Mouse (Mus musculus) heart, embryonic 14.5 days (tissue): ENCODE measurements around the gene Six1. TPM values are rescaled to one million over a fixed set of nuclear protein-coding genes. Genes with fewer than 3 reads are reported as not detected.

ENCODE experiments used
- ATAC-seq: fragments of 200-750 bp; cut with Nextera tagmentation; 2 replicates; pipeline ENCODE4 v1.8.0; 2017; ENCODE audit warnings: low read depth, moderate TSS enrichment; ENCODE audit not compliant: insufficient number of reproducible peaks, insufficient read depth, low FRiP score
- H3K27ac ChIP-seq, 2 experiments: fragments of 200-500 bp in 1 of 2; fragments of 300-500 bp in 1 of 2; sonication (generic) in 1 of 2; replicated peaks in 1 of 2; 2 replicates each; pipeline ENCODE4 v1.5.1; 2012 to 2014; ENCODE audit warnings: low read depth in 2 of 2, low read length in 2 of 2, control low read depth in 1 of 2, mild to moderate bottlenecking in 1 of 2, mixed read lengths in 1 of 2; ENCODE audit not compliant: control insufficient read depth in 1 of 2, insufficient read depth in 1 of 2
- H3K27me3 ChIP-seq: fragments of 300-500 bp; sonication (generic); 2 replicates; pipeline ENCODE4 v1.6.1; 2014; ENCODE audit warnings: mild to moderate bottlenecking, low read length, control low read depth; ENCODE audit not compliant: control insufficient read depth, insufficient read depth
- H3K36me3 ChIP-seq: fragments of 300-500 bp; sonication (generic); 2 replicates; pipeline ENCODE4 v1.6.1; 2014; ENCODE audit warnings: mild to moderate bottlenecking, control low read depth, low read length, mixed read lengths; ENCODE audit not compliant: control insufficient read depth, insufficient read depth
- H3K4me1 ChIP-seq, 2 experiments: fragments of 200-500 bp in 1 of 2; fragments of 300-500 bp in 1 of 2; sonication (generic) in 1 of 2; 2 replicates each; pipeline ENCODE4 v1.6.1; 2012 to 2014; ENCODE audit warnings: low read length in 2 of 2, control low read depth in 1 of 2, mixed read lengths in 1 of 2; ENCODE audit not compliant: control insufficient read depth in 2 of 2, insufficient read depth in 2 of 2
- H3K4me2 ChIP-seq: fragments of 300-500 bp; sonication (generic); 2 replicates; pipeline ENCODE4 v1.6.1; 2014; ENCODE audit warnings: mild to moderate bottlenecking, low read length
- H3K4me3 ChIP-seq, 2 experiments: fragments of 200-500 bp in 1 of 2; fragments of 300-500 bp in 1 of 2; sonication (generic) in 1 of 2; 2 replicates each; pipeline ENCODE4 v1.5.1; 2012 to 2014; ENCODE audit warnings: low read length in 2 of 2, mild to moderate bottlenecking in 2 of 2, control low read depth in 1 of 2, low read depth in 1 of 2, moderate library complexity in 1 of 2; ENCODE audit not compliant: control insufficient read depth in 1 of 2, insufficient read depth in 1 of 2
- H3K9ac ChIP-seq: fragments of 300-500 bp; sonication (generic); 2 replicates; pipeline ENCODE4 v1.6.1; 2014; ENCODE audit warnings: mild to moderate bottlenecking, low read length
- H3K9me3 ChIP-seq: fragments of 300-500 bp; sonication (generic); 2 replicates; pipeline ENCODE4 v1.6.1; 2016; ENCODE audit warnings: low read length, control low read depth; ENCODE audit not compliant: control insufficient read depth
- WGBS: fragments of 180-500 bp; shearing (Covaris S2); extraction: QIAGEN DNeasy Blood & Tissue Kit; methylation state at CpG from one replicate; pipeline ENCODE4 v1.1.7; 2014; 5-methylcytosine and 5-hydroxymethylcytosine counted together
- polyA plus RNA-seq: library from polyadenylated mRNA; unstranded; fragments of >200 nt; fragmentation: Nextera tagmentation; extraction: Ambion mirVana; gene quantifications from 2 replicates; pipeline ENCODE4 v1.2.1, GENCODE M21; 2014

Six1 gene
- polyA plus RNA-seq, 1 experiment from 2014 or later: 0.27 TPM

DNA sequence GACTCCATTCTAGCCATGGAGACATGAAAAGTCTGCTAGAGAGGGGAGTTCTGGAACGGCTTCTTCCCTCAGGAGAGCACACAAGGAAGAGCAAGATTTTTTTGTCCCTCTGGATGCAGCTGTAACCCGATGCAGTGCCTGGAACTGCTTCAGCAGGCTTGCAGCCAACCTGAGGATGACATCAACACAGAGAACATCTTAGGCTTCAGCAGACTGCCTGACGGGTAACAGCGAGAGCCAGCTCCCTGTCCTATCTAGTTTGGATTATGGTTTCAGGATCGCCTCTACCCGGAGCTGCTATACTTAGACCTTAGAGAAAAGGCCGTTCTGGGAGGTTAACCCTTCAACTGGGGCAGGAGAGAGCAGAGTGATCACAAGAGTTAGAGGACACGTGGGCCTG, 28.2 kb downstream of the Six1 start:
- Histone ChIP-seq H3K27ac (no peak overlapping the region), H3K9ac (no peak overlapping the region), H3K27me3 (no peaks in the 10 kb centered on the region), H3K4me3 (no peak overlapping the region), H3K4me2 (peak overlapping the region; percentile 8; the same call in 1 of the 2 replicates), H3K9me3 (no peaks in the 10 kb centered on the region), H3K4me1 (peaks cover 0 to 2% of the 10 kb centered on the region in 2 experiments; a peak in 2 of 4 replicates), H3K36me3 (no peaks in the 10 kb centered on the region)
- WGBS: 17% methylated on average over 8 of the region's 8 CpGs
- ATAC-seq: peak; percentile 39; the same call in 1 of the 2 replicates

DNA sequence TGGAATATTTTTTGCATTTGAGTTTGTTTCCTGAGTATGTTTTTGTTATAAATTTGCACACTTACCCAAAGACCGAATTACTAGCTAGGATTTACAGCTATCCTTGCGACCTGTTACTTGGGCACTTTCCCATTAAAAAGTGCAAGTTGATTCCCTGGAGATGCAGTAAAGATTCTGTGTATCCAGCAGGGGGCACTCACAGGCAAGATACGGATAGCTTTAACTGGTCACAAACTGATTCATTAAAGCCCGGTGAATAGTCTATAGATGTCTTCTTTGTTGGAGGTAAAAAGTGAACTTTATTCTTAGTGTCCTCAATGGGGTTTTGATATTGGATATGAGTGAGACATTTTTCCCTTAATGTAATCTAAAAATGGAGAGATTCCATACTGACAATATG, 32.7 kb downstream of the Six1 start:
- no peak overlapping the region for H3K9ac ChIP-seq
- WGBS: 8% methylated on average over 4 of the region's 4 CpGs
- H3K4me3 ChIP-seq: no peak overlapping the region
- no peaks in the 10 kb centered on the region for H3K9me3 ChIP-seq
- no peaks in the 10 kb centered on the region for H3K27me3 ChIP-seq
- H3K36me3 ChIP-seq: no peaks in the 10 kb centered on the region
- no peak overlapping the region for H3K27ac ChIP-seq
- H3K4me2 ChIP-seq: no peak overlapping the region
- ATAC-seq: no peak
- H3K4me1 ChIP-seq: peaks cover 0 to 2% of the 10 kb centered on the region in 2 experiments; a peak in 2 of 4 replicates

DNA sequence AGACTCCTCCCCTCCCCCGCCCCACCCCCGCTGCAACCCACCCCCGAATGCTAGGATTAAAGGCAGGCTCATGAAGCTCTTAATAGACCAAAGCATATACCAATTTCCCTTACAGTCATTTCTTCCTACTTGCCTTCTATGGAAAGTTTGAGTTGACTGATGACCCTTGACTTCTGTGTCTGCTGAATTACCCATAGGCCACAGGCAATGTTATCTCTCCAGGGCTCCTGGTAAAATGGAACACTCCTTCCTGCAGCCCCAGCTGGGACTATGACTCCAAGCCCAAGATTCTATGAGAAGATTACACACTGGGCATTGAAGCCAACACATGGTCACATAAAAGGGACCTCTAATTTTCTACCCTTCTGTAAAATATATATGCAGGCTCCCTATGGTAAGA, 33.3 kb downstream of the Six1 start:
- peaks cover 0 to 1% of the 10 kb centered on the region in 2 experiments; a peak in 1 of 4 replicates for H3K4me1 ChIP-seq
- no peak overlapping the region for H3K4me2 ChIP-seq
- H3K27ac ChIP-seq: no peak overlapping the region
- no peak overlapping the region for H3K4me3 ChIP-seq
- H3K36me3 ChIP-seq: no peaks in the 10 kb centered on the region
- no peak overlapping the region for H3K9ac ChIP-seq
- no peaks in the 10 kb centered on the region for H3K27me3 ChIP-seq
- H3K9me3 ChIP-seq: no peaks in the 10 kb centered on the region
- WGBS: 26% methylated on average over 3 of the region's 3 CpGs
- ATAC-seq: no peak

DNA sequence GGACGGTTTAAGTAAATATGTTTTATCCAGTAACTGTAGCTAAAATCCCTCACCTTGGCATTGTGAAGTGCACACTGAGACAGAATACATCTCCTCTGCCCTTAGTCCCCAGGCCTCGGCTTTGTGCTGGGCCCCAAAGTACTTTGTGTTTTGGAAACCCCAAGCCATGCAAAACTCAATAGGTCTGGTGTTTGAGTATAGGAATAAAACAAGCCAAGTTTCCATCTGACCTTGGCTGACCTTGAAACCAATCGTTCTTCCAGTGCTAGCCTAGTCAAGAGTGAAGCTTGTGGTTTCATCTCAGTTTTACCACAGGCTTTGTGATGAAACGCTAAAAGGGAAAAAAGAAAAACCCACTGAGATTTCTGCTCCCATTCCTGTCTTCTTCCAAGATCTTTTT, 34.8 kb downstream of the Six1 start:
- H3K36me3 ChIP-seq: no peaks in the 10 kb centered on the region
- H3K27ac ChIP-seq: no peak overlapping the region
- H3K4me2 ChIP-seq: no peak overlapping the region
- H3K27me3 ChIP-seq: no peaks in the 10 kb centered on the region
- ATAC-seq: no peak
- H3K9ac ChIP-seq: no peak overlapping the region
- no peak overlapping the region for H3K4me3 ChIP-seq
- H3K9me3 ChIP-seq: no peaks in the 10 kb centered on the region
- no peaks in the 10 kb centered on the region; a peak in 1 of 4 replicates for H3K4me1 ChIP-seq
- 68% methylated on average over 4 of the region's 4 CpGs for WGBS

DNA sequence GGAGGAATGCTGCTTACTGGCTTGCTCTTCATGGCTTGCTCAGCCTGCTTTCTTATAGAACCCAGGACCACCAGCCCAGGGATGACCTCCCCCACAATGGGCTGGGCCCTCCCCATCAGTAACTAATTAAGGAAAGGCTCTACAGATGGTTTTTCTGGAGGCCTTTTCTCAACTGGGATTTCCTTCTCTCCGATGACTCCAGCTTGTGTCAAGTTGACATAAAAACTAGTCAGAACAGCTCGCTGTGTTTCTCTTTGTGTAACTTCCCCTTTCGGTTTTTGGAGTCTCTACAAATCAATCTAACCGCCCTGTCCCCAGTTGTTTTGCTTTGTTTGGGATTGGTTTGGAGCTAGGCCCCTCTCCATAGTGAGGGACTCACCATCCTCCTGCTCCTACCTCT, 37.5 kb downstream of the Six1 start:
- H3K4me2 ChIP-seq: no peak overlapping the region
- no peak overlapping the region for H3K9ac ChIP-seq
- no peaks in the 10 kb centered on the region for H3K27me3 ChIP-seq
- no peaks in the 10 kb centered on the region for H3K9me3 ChIP-seq
- H3K4me3 ChIP-seq: no peak overlapping the region
- no peak overlapping the region for H3K27ac ChIP-seq
- no peaks in the 10 kb centered on the region for H3K36me3 ChIP-seq
- 75% methylated on average over 4 of the region's 4 CpGs for WGBS
- ATAC-seq: no peak
- peaks cover 0 to 5% of the 10 kb centered on the region in 2 experiments; a peak in 2 of 4 replicates for H3K4me1 ChIP-seq

DNA sequence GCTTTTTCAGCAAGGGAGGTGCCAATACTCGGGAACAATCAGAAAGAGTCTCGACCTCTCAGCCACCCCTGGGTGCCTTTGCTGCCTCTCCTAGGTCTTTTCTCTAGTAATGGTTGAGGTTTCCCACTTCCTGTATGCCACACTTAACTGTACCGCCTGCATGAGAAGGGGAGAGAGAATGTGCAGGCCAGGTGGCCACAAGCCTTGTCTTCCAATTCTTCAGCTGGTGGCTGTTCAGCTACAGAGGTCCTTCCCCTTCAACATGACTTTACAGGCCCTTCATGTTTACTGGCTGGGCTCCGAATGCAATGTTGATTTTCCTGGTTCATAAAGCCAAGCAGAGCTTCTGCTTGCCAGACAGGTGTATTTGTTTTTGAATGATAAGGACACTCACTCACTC, 39.4 kb downstream of the Six1 start:
- WGBS: 71% methylated on average over 4 of the region's 4 CpGs
- Histone ChIP-seq H3K36me3 (no peaks in the 10 kb centered on the region), H3K27ac (no peak overlapping the region), H3K9ac (no peak overlapping the region), H3K4me1 (peaks cover 0 to 5% of the 10 kb centered on the region in 2 experiments; a peak in 2 of 4 replicates), H3K27me3 (no peaks in the 10 kb centered on the region), H3K9me3 (no peaks in the 10 kb centered on the region), H3K4me3 (no peak overlapping the region), H3K4me2 (no peak overlapping the region)
- ATAC-seq: no peak

DNA sequence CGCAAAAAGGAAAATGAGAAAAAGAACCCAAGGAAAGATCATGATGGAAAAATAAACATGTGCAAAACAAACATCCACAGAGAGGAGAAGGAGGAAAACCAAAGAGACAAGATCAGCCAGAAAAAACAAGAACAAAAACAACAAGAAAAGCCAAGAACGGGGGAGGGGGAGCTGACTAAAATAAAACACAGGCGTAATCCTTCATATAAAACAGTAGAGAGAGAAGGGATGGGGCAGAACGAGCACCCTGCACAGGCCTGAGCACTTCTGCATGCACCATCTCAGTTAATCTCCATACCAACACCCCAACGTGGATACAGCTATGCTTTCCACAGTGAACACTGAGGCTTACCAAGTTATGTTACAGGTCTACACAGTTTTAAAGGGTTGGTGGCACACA, 40.9 kb downstream of the Six1 start:
- no peak for ATAC-seq
- 52% methylated on average over 5 of the region's 5 CpGs for WGBS

DNA sequence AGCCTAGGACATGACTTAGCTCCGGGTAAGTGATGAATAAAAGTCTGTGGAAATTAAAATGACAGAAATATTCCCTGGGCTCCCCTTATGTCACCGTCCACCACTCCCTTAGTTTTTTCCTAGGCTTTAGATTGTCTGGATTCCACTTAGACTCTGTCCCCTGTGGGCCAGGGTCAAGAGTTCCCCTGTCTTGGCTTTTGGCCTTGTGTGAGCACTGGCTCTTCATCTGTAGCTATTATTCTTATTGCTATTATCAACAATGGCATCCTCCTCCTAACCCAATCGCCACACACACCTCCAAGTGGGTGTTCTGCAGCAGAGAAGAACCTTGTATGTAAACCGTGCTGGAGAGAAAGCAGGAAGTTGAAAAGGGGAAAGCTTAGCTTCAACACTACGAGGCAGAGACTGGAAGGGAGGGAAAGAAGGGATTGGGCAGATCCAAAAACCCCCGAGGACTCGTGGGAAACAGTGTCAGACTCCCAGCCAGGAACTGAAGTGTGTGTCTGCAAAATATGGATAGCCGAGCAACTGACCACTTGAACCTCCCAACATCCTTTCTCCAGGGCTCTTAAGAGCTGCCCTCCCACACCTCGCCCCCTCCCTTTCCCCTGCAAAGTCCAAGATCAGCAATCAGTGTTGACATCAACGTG, 41.4 kb downstream of the Six1 start:
- H3K4me2 ChIP-seq: no peak overlapping the region
- H3K4me1 ChIP-seq: peaks cover 0 to 5% of the 10 kb centered on the region in 2 experiments; a peak in 1 of 4 replicates
- H3K9ac ChIP-seq: no peak overlapping the region
- ATAC-seq: peak; percentile 43
- H3K4me3 ChIP-seq: no peak overlapping the region
- 28% methylated on average over 10 of the region's 10 CpGs for WGBS
- no peaks in the 10 kb centered on the region for H3K36me3 ChIP-seq
- peak overlapping the region; percentile 15; a peak in 2 of 4 replicates for H3K27ac ChIP-seq
- no peaks in the 10 kb centered on the region for H3K9me3 ChIP-seq
- H3K27me3 ChIP-seq: no peaks in the 10 kb centered on the region

More for the DNA sequence above, 40.9 kb downstream of the Six1 start:
- H3K9me3 ChIP-seq: no peaks in the 10 kb centered on the region
- H3K9ac ChIP-seq: no peak overlapping the region
- no peaks in the 10 kb centered on the region for H3K36me3 ChIP-seq
- peak overlapping the region in 1 of 2 experiments; percentile 19; a peak in 2 of 4 replicates for H3K27ac ChIP-seq
- no peak overlapping the region for H3K4me3 ChIP-seq
- H3K4me1 ChIP-seq: peaks cover 0 to 5% of the 10 kb centered on the region in 2 experiments; a peak in 1 of 4 replicates
- no peaks in the 10 kb centered on the region for H3K27me3 ChIP-seq
- no peak overlapping the region for H3K4me2 ChIP-seq
